Mouse (Mus musculus) neural tube, embryonic 12.5 days (tissue): ENCODE results near the gene Slc7a6. TPM values are rescaled to one million over a fixed set of nuclear protein-coding genes. Genes with fewer than 3 reads are reported as not detected.
A peak's percentile ranks its signal among the peaks of the same experiment; 100 is the strongest.

Experiments used
- ATAC-seq: fragments of 200-750 bp; cut with Nextera tagmentation; 2 replicates; pipeline ENCODE4 v1.8.0; 2017; ENCODE audit warnings: low read depth, mild to moderate bottlenecking, moderate TSS enrichment, moderate library complexity; ENCODE audit not compliant: low FRiP score
- H3K27ac ChIP-seq: fragments of 300-500 bp; sonication (generic); 2 replicates; pipeline ENCODE4 v1.5.1; 2016
- H3K27me3 ChIP-seq: fragments of 300-500 bp; sonication (generic); replicated peaks from 2 replicates; pipeline ENCODE4 v1.6.1; 2016; ENCODE audit warnings: mild to moderate bottlenecking
- H3K36me3 ChIP-seq: fragments of 300-500 bp; sonication (generic); 2 replicates; pipeline ENCODE4 v1.6.1; 2016; ENCODE audit warnings: mild to moderate bottlenecking
- H3K4me1 ChIP-seq: fragments of 300-500 bp; sonication (generic); 2 replicates; pipeline ENCODE4 v1.6.1; 2016
- H3K4me2 ChIP-seq: fragments of 300-500 bp; sonication (generic); replicated peaks from 2 replicates; pipeline ENCODE4 v1.6.1; 2016; ENCODE audit warnings: mild to moderate bottlenecking
- H3K4me3 ChIP-seq: fragments of 300-500 bp; sonication (generic); 2 replicates; pipeline ENCODE4 v1.5.1; 2016
- H3K9ac ChIP-seq: fragments of 300-500 bp; sonication (generic); 2 replicates; pipeline ENCODE4 v1.6.1; 2016; ENCODE audit warnings: mild to moderate bottlenecking
- H3K9me3 ChIP-seq: fragments of 300-500 bp; sonication (generic); 2 replicates; pipeline ENCODE4 v1.6.1; 2016; ENCODE audit warnings: mild to moderate bottlenecking
- WGBS: fragments of 180-500 bp; shearing (Covaris S2); methylation state at CpG from one replicate; pipeline ENCODE4 v1.1.7; 2016; 5-methylcytosine and 5-hydroxymethylcytosine counted together
- polyA plus RNA-seq: library from polyadenylated mRNA; unstranded; fragments of >200 nt; fragmentation: Nextera tagmentation; extraction: Ambion mirVana; gene quantifications from 2 replicates; pipeline ENCODE4 v1.2.1, GENCODE M21; 2016

Gene Slc7a6
- polyA plus RNA-seq, 1 experiment from 2014 or later, result 73.9 TPM

DNA sequence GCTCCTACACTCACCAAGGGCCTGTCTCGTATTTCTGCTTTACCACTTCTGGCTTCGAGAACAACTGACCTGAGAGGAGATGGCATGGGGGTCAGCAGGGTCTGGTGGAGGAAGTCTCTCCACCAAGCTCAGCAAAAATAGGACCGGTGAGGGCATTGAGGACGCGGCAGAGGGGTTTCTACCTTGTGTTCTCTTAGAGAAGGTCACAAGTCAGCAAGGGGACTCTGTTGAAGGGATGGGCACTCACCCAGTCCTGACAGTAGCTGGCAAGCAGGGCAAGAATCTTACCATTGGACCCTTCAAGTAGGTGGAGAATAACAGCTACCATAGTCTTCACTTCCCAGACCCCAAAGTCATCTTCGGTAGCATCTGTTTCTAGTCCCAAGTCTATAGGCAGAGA, 34.7 kb upstream of the Slc7a6 start:
- WGBS, result 79% methylated on average over 6 of the region's 6 CpGs
- Histone ChIP-seq H3K9ac (no peak overlapping the region), H3K4me3 (no peak overlapping the region), H3K36me3 (peaks cover 24% of the 10 kb centered on the region), H3K27ac (no peak overlapping the region), H3K9me3 (no peaks in the 10 kb centered on the region), H3K4me1 (peaks cover 30% of the 10 kb centered on the region), H3K4me2 (no peak overlapping the region), H3K27me3 (peaks cover 60% of the 10 kb centered on the region)
- ATAC-seq, result no peak

DNA sequence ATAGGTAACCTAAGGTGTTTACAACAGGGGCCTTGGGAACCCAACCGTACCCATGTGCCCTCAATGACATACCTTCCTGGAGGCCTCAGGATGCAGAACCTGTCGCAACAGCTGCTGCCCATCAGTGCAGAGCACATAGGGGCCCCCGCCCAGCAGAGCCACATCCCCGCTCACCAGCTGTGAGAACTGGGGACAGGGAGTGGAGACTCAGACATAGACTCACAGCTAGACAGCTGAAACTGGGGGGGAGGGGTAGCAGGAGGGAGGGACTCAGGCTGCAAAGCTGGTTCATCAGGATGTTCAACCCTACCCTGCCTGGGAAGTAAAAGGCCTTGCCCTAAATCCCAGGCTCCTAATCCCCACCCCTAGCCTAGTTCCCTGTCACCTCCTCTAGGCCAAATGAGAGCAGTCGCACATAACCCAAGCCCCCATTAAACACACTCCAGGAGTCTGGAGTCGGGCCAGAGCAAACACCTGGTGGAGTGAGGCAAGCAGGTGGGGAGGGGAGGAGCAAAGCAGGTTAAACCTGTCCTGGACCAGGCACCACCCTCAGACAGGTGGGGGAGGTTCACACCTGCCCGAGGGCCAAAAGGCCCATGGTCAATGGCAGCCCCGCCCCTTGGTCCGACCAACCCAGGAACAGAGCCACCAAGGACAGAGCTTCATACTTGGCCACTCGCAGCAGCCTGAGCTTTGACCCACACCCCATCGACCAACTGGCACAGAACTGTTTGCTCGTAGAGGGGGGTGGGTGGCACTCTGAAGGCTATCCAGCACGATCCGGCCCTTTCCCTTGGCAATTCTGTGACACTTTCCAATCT, 33.7 kb upstream of the Slc7a6 start:
- Histone ChIP-seq H3K9ac (no peak overlapping the region), H3K4me2 (no peak overlapping the region), H3K27me3 (peaks cover 71% of the 10 kb centered on the region), H3K4me3 (no peak overlapping the region), H3K4me1 (peaks cover 30% of the 10 kb centered on the region), H3K36me3 (peaks cover 18% of the 10 kb centered on the region), H3K9me3 (no peaks in the 10 kb centered on the region), H3K27ac (no peak overlapping the region)
- WGBS, result 20% methylated on average over 14 of the region's 14 CpGs
- ATAC-seq, result no peak

DNA sequence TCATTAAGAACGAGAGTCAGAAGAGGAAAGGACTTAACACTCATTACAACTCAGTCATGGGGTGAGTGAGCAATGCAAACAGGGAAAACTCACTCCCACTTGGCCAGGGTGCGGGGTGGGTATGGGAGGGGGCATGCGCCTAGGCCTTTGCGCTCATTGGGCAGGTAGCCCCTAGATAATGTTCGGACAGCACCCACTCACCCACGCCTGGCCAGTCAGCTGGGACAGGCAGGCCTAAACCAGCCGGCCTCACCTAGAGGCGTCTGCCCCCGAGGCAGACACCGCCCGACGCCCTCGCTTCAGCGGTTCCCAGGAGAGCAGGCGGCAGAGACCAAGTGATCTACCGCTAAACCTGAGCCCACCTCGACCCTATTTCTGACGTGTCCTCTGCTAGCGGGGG, 33.0 kb upstream of the Slc7a6 start:
- Histone ChIP-seq H3K4me2 (peak overlapping the region; percentile 71), H3K36me3 (peaks cover 11% of the 10 kb centered on the region), H3K4me1 (peaks cover 30% of the 10 kb centered on the region), H3K27me3 (peaks cover 72% of the 10 kb centered on the region), H3K9ac (no peak overlapping the region), H3K4me3 (0 out of 2 replicates have a peak overlapping the region, but pooled peaks have one; percentile 37), H3K9me3 (no peaks in the 10 kb centered on the region), H3K27ac (no peak overlapping the region)
- 5% methylated on average over 19 of the region's 19 CpGs for WGBS
- ATAC-seq, result no peak

DNA sequence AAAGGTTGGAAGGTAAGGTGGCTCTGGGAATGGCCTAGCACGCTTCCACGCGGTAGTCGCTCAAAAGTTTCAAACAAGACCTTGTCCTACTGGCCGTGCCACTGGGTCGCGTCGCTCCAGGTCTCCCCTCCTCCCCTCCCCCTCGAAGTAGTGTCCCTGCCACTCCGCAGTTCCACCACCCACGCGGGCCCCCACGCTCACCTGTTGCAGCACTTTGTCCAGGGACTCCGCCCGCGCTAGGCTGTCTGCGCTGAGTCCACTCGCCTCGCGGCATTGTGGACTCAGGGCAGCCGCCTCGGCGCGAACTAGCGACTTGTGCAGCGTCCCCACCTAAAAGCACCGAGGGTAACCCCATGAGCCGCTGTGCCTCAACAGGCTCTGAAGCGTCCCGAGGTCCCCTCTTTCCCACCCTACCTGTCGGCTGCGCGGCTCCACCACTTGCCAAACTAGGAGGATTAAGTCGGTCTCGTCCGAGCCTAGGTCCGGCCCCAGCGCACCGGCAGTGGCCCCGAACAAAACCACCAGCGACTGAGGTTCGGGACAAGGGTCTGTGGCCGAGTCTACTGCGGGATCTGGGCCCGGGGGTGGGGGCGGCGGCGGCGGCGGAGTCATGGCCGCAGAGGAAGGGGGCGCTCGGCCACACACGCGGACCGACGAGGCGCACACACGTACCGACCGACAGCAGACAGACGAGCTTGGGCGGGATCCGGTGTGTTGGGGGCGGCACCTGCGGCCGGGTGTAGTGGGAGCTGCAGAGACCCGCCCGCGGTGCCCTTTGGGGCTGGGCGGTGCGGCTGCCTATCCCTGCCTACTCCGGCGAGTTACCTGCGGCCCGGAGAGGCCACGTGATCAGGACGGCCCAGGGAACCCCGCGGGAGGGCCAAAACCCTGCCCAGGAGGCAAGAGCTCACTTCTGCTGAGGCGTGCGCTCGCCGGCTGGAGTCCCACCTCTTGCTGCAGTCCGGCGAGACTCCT, 32.2 kb upstream of the Slc7a6 start, which contains the start of gene Esrp2:
TSS of gene Esrp2 (minus strand) at position 819 of the 975 bp plus-strand sequence.
- Histone ChIP-seq H3K4me2 (peak within 1 kb of the TSS; percentile 71), H3K36me3 (peaks cover 11% of the 10 kb centered on the region), H3K4me1 (peaks cover 30% of the 10 kb centered on the region), H3K9me3 (no peaks in the 10 kb centered on the region), H3K4me3 (peak within 1 kb of the TSS; percentile 37), H3K27ac (no peak within 1 kb of the TSS), H3K9ac (peak within 1 kb of the TSS; percentile 38), H3K27me3 (peaks cover 72% of the 10 kb centered on the region)
- 1% methylated on average over 83 of the region's 86 CpGs for WGBS
- ATAC-seq, result no peak

DNA sequence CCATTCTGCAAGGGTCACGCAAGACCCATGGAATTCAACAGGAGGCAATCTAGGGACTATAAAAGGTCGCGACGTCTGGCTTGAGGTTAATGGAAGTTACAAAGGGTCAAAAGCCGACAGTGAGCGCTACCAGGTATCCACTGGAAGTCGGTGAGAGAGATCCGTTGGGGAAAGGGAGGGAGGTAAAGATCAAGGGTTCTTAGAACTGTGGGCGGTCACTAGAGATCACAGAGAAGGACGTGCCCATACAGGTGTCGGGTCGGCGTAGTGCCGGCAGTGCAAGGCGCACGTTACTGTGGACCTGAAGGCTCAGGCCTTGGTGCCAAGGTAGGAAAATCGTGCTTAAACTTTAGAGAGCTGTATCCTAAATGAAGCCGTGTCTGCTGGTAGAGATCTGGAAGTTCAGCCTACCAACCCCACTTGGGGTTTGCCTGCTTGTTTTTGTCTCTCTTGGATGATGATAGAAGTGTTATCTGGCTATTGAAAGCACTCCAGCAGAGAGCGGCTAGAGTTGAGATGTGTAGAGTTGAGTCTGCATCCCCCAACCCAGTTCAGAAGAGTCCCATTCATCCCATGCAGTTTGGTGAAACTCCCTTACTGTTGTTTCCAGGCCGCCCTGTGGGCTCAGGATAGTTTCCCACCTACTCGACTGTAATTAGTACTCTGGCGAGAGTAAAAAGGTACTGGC, 31.3 kb upstream of the Slc7a6 start:
- Histone ChIP-seq H3K4me1 (peaks cover 30% of the 10 kb centered on the region), H3K36me3 (peaks cover 5% of the 10 kb centered on the region), H3K4me3 (peak overlapping the region; percentile 37), H3K27me3 (peaks cover 72% of the 10 kb centered on the region), H3K9ac (no peak overlapping the region), H3K4me2 (peak overlapping the region; percentile 71), H3K27ac (no peak overlapping the region), H3K9me3 (no peaks in the 10 kb centered on the region)
- no peak for ATAC-seq
- WGBS, result 2% methylated on average over 22 of the region's 22 CpGs

DNA sequence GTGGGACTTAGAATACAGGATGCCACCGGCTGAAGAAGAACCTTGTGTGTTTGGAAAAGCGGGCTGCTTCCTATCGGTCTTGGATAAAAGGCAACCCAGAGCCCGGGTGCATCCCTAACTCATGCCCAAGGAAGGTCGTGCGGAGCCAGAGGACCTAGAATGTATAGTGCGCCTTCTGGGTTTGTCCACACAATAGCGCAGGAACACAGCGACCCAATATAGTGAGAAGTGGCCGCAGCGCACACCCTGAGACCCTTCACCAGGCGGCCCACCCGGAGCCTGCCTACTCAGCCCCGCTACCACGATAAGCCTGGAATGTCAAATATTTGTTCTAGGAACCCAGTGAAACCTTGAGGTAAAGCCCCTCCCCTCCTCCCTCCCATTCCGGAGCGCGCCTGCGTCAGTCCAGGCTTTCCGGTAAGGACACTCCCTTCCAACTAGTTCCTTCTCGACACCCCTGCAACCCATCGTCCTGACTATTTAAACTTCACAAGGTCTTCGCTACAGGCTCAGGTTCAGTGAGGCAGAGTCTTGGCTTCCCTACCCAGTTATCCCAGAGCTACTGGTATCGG, 30.7 kb upstream of the Slc7a6 start:
- peaks cover 69% of the 10 kb centered on the region for H3K27me3 ChIP-seq
- H3K36me3 ChIP-seq, result no peaks in the 10 kb centered on the region
- peak overlapping the region; percentile 34 for H3K4me3 ChIP-seq
- under 1% methylated on average over 24 of the region's 24 CpGs for WGBS
- H3K9me3 ChIP-seq, result no peaks in the 10 kb centered on the region
- H3K27ac ChIP-seq, result no peak overlapping the region
- ATAC-seq, result no peak
- H3K9ac ChIP-seq, result peak overlapping the region; percentile 38
- peaks cover 30% of the 10 kb centered on the region for H3K4me1 ChIP-seq
- peak overlapping the region; percentile 71 for H3K4me2 ChIP-seq

DNA sequence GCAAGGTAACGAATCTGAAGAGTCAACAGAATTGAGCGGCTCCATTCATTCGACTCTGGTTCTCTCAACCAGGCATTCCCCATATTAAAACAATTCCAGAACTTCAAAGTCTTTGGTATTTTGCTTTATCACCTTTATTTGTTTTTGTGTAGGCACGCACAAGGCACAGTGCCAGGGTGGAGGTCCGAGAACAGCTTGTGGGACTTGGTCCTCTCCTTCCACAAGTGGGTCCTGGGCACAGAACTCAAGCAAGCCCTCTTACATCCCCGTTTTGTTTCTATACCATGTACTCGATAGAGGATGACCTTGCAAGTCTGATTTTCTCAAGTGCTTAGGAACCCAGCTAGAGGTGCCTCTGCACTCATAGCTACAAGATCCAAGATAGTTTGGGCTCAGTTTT, 30.0 kb upstream of the Slc7a6 start:
- 18% methylated on average over 7 of the region's 7 CpGs for WGBS
- H3K9ac ChIP-seq, result peak overlapping the region; percentile 38; the same call in 1 of the 2 replicates
- peaks cover 65% of the 10 kb centered on the region for H3K27me3 ChIP-seq
- no peak for ATAC-seq
- no peak overlapping the region for H3K27ac ChIP-seq
- H3K4me1 ChIP-seq, result peaks cover 30% of the 10 kb centered on the region
- H3K36me3 ChIP-seq, result no peaks in the 10 kb centered on the region
- H3K4me2 ChIP-seq, result peak overlapping the region; percentile 71
- no peaks in the 10 kb centered on the region for H3K9me3 ChIP-seq
- H3K4me3 ChIP-seq, result peak overlapping the region; percentile 34

DNA sequence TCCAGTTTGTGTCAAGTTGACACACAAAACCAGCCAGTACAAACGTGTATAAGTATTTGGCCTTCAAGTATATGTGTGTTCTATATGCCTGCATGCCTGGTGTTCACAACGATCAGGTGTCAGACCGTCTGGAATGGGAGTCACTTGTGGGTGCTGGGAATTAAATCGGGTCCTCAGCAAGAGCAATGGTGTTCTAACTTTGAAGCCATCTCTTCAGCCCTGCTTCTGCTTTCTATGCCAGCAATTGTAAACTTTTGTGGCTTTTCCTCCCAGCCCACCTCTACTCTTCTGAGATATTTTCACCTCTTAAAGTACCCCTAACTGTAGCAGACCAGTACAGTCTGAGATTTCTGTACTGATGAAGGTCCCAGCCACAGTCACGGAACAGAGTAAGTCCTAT, 28.5 kb upstream of the Slc7a6 start:
- Histone ChIP-seq H3K4me3 (no peak overlapping the region), H3K27ac (no peak overlapping the region), H3K36me3 (no peaks in the 10 kb centered on the region), H3K4me1 (peaks cover 29% of the 10 kb centered on the region), H3K27me3 (peaks cover 49% of the 10 kb centered on the region), H3K9ac (no peak overlapping the region), H3K4me2 (no peak overlapping the region), H3K9me3 (no peaks in the 10 kb centered on the region)
- no peak for ATAC-seq
- WGBS, result 71% methylated on average over 5 of the region's 5 CpGs

DNA sequence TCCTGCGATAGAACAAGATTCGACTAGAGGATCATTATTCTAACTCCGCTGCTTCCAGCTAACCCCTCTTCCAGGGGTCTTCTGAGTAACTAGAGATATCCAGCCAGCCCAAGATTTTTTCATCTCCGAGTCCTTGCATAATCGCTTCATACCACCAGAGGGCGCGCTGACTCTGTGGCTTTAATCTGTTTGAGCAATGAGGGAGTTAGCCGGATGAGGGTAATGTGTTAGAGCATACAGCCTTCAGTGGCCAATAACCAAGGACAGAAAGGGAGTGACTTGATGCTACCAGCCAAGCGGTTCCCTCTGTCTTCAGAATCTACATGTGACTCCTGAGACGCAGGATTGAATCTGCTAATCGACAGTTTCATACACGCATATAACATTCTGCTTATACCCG, 27.9 kb upstream of the Slc7a6 start:
- no peak overlapping the region for H3K4me3 ChIP-seq
- H3K27me3 ChIP-seq, result peaks cover 44% of the 10 kb centered on the region
- no peak overlapping the region for H3K4me2 ChIP-seq
- 17% methylated on average over 13 of the region's 13 CpGs for WGBS
- no peaks in the 10 kb centered on the region for H3K9me3 ChIP-seq
- peaks cover 24% of the 10 kb centered on the region for H3K4me1 ChIP-seq
- H3K27ac ChIP-seq, result no peak overlapping the region
- no peak overlapping the region for H3K9ac ChIP-seq
- ATAC-seq, result peak; percentile 76; the same call in 1 of the 2 replicates
- H3K36me3 ChIP-seq, result no peaks in the 10 kb centered on the region

DNA sequence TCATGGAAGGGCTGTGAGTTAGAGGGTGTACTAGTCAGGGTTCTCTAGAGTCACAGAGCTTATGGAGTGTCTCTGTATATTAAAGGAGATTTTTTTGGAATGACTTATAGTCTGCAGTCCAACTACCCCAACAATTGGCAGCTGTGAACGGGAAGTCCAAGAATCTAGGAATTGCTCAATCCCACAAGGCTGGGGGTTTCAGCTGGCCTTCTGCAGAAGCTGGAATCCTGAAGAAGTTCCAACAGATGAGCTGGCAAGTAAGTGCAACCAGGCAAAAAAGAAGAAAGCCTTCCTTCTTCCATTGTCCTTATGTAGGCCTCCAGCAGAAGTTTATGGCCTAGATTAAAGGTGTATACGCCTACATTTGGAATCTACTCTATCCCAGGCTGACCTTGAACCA, 23.3 kb upstream of the Slc7a6 start:
- ATAC-seq, result no peak
- Histone ChIP-seq H3K9me3 (no peaks in the 10 kb centered on the region), H3K27me3 (no peaks in the 10 kb centered on the region), H3K27ac (no peak overlapping the region), H3K36me3 (no peaks in the 10 kb centered on the region), H3K9ac (no peak overlapping the region), H3K4me1 (no peaks in the 10 kb centered on the region), H3K4me3 (no peak overlapping the region), H3K4me2 (no peak overlapping the region)
- 88% methylated on average over 2 of the region's 2 CpGs for WGBS

DNA sequence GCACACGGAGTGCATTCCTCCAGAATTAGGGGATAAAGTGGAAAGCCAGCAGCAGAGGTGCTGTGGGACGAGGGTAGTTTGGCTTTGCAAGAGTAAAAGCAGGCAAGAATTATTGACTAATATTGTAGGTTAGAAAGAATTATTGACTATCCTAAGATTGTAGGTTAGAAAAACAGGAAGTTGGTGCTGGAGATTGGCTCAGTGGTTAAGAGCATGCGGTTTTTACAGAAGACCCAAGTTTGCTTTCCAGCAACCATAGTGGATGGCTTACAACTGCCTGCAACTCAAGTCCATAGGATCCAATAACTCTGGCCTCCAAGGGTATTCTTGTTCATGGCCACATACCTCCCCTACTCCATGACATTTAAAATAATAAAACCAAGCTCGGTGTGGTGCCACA, 22.6 kb upstream of the Slc7a6 start:
- H3K27me3 ChIP-seq, result no peaks in the 10 kb centered on the region
- H3K36me3 ChIP-seq, result no peaks in the 10 kb centered on the region
- H3K9me3 ChIP-seq, result no peaks in the 10 kb centered on the region
- no peak overlapping the region for H3K4me3 ChIP-seq
- 93% methylated on average over 4 of the region's 4 CpGs for WGBS
- peaks cover 4% of the 10 kb centered on the region for H3K4me1 ChIP-seq
- H3K4me2 ChIP-seq, result no peak overlapping the region
- no peak overlapping the region for H3K27ac ChIP-seq
- no peak for ATAC-seq
- no peak overlapping the region for H3K9ac ChIP-seq
